8 mouse cellular contexts compared by ENCODE assay signal in the genomic region with DNA sequence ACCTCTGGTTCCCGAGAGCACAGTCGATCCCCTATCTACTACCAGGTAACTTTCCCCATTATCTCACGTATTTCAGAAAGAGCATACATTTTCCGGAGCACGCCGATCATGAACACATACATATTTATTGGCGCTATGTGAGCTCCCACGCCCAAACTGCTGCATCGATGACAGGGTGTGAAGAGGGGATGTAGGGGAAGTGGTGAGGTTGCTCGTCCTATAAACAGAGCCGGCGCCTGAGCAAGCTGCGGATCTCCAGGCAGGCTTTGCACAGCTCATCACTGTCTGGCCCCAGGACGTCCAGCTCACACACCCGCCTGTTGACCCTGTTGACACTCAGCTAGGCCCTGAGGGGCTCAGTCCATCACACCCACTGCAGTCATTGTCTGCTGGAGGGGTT. TPM values are rescaled to one million over a fixed set of nuclear protein-coding genes. Genes with fewer than 3 reads are reported as not detected.
A peak's percentile ranks its signal among the peaks of the same experiment; 100 is the strongest.
DNase-seq lines count a peak whose midpoint lies in the region; ATAC-seq and TF ChIP-seq lines count a peak whose summit lies in the region.

No protein-coding gene starts in this region.

- TF ChIP-seq POLR2A in spleen, adult 2 months (IDR thresholded peaks at IDR 0.05; ENCODE audit: low read depth, low read length): no peak

- H3K27ac ChIP-seq in spleen, adult 2 months (ENCODE audit: insufficient read depth, low read length): peak overlapping the region; percentile 73
- peak overlapping the region; percentile 77 for H3K27ac ChIP-seq in forebrain, embryonic 15.5 days (replicated peaks)
- peak overlapping the region; percentile 81 for H3K27ac ChIP-seq in liver, embryonic 13.5 days
- peak overlapping the region; percentile 88 for H3K27ac ChIP-seq in stomach, embryonic 15.5 days

- no peaks in the 10 kb centered on the region for H3K9me3 ChIP-seq in forebrain, embryonic 15.5 days
- H3K9me3 ChIP-seq in liver, embryonic 13.5 days (replicated peaks): no peaks in the 10 kb centered on the region
- no peaks in the 10 kb centered on the region for H3K9me3 ChIP-seq in stomach, embryonic 15.5 days

- H3K4me2 ChIP-seq in forebrain, embryonic 15.5 days (replicated peaks): peak overlapping the region; percentile 84
- H3K4me2 ChIP-seq in liver, embryonic 13.5 days: peak overlapping the region; percentile 84
- peak overlapping the region; percentile 84 for H3K4me2 ChIP-seq in stomach, embryonic 15.5 days

- TF ChIP-seq CTCF in spleen, adult 2 months (IDR thresholded peaks at IDR 0.05; ENCODE audit: extremely low read depth, insufficient read depth, insufficient read length, insufficient replicate concordance): no peak

- H3K9ac ChIP-seq in forebrain, embryonic 15.5 days (replicated peaks): peak overlapping the region; percentile 68
- H3K9ac ChIP-seq in liver, embryonic 13.5 days: peak overlapping the region; percentile 75
- H3K9ac ChIP-seq in stomach, embryonic 15.5 days: peak overlapping the region; percentile 54

- peak overlapping the region; percentile 62 for H3K4me3 ChIP-seq in spleen, adult 2 months (ENCODE audit: extremely low read depth, insufficient read depth, insufficient read length)
- H3K4me3 ChIP-seq in forebrain, embryonic 15.5 days: peak overlapping the region; percentile 55
- peak overlapping the region; percentile 68 for H3K4me3 ChIP-seq in liver, embryonic 13.5 days (replicated peaks)
- H3K4me3 ChIP-seq in stomach, embryonic 15.5 days (replicated peaks): peak overlapping the region; percentile 59

- no peaks in the 10 kb centered on the region for H3K4me1 ChIP-seq in spleen, adult 2 months (ENCODE audit: control insufficient read depth, insufficient read depth, insufficient read length)
- peaks cover 12% of the 10 kb centered on the region for H3K4me1 ChIP-seq in forebrain, embryonic 15.5 days
- peaks cover 54% of the 10 kb centered on the region for H3K4me1 ChIP-seq in liver, embryonic 13.5 days (replicated peaks)
- H3K4me1 ChIP-seq in stomach, embryonic 15.5 days: peaks cover 8% of the 10 kb centered on the region

- ATAC-seq in cerebellum, adult (ENCODE audit: insufficient number of reproducible peaks, low FRiP score, low TSS enrichment): no peak
- peak; percentile 29 for ATAC-seq in forebrain, embryonic 15.5 days (replicated peaks)
- ATAC-seq in liver, embryonic 13.5 days (ENCODE audit: low read depth): no peak
- peak; percentile 3; the same call in 1 of the 2 replicates for ATAC-seq in stomach, embryonic 15.5 days (ENCODE audit: insufficient read depth, low FRiP score, low read depth)

- H3K27me3 ChIP-seq in spleen, adult 2 months (ENCODE audit: control insufficient read depth, insufficient read depth, low read length): no peaks in the 10 kb centered on the region
- no peaks in the 10 kb centered on the region for H3K27me3 ChIP-seq in forebrain, embryonic 15.5 days
- H3K27me3 ChIP-seq in liver, embryonic 13.5 days: no peaks in the 10 kb centered on the region
- no peaks in the 10 kb centered on the region for H3K27me3 ChIP-seq in stomach, embryonic 15.5 days (replicated peaks)

- WGBS in spleen, adult 2 months: 1% methylated on average over 15 of the region's 15 CpGs
- WGBS in forebrain, embryonic 15.5 days: under 1% methylated on average over 15 of the region's 15 CpGs
- WGBS in liver, embryonic 13.5 days (ENCODE audit: insufficient replicate concordance): 0% methylated on average over 15 of the region's 15 CpGs
- WGBS in stomach, embryonic 15.5 days: under 1% methylated on average over 15 of the region's 15 CpGs

- DNase-seq in cerebellum, adult 8-10 months: peak; percentile 48
- DNase-seq in spleen, adult 2 months (ENCODE audit: low read depth in 1 of 2, low spot score in 2 of 2): no peak
- no peak for DNase-seq in spleen, postnatal 10 days (ENCODE audit: low spot score in 2 of 2)
- DNase-seq in liver, embryonic 13.5 days: no peak
- no peak for DNase-seq in yolk sac, embryonic 10.5 days (ENCODE audit: low spot score)

- peaks cover 1% of the 10 kb centered on the region; the same call in 1 of the 2 replicates for H3K36me3 ChIP-seq in spleen, adult 2 months (ENCODE audit: control insufficient read depth, insufficient read depth, low read length)
- H3K36me3 ChIP-seq in forebrain, embryonic 15.5 days: no peaks in the 10 kb centered on the region
- H3K36me3 ChIP-seq in liver, embryonic 13.5 days: peaks cover 12% of the 10 kb centered on the region
- no peaks in the 10 kb centered on the region for H3K36me3 ChIP-seq in stomach, embryonic 15.5 days

RNA-seq across cellular contexts. Expression of a gene that starts 13.2 kb away (rescaled TPM):
- 11.8 and 17.2 TPM in 2 replicates for polyA plus RNA-seq in spleen, adult 2 months (2012; rRNA removed)
- 21.0 and 21.5 TPM in 2 replicates for polyA plus RNA-seq in forebrain, embryonic 15.5 days (2015; fragmentation: Nextera tagmentation; extraction: Ambion mirVana)
- polyA plus RNA-seq in liver, embryonic 13.5 days (2015; fragmentation: Nextera tagmentation; extraction: Ambion mirVana): 5.5 and 6.5 TPM in 2 replicates
- polyA plus RNA-seq in stomach, embryonic 15.5 days (2015; fragmentation: Nextera tagmentation; extraction: Ambion mirVana): 16.1 and 18.8 TPM in 2 replicates

RNA-seq across cellular contexts. Expression of a gene that starts 48.4 kb away (rescaled TPM):
- 2.9 and 3.4 TPM in 2 replicates for polyA plus RNA-seq in spleen, adult 2 months (2012; rRNA removed)
- polyA plus RNA-seq in forebrain, embryonic 15.5 days (2015; fragmentation: Nextera tagmentation; extraction: Ambion mirVana): 26.9 and 30.2 TPM in 2 replicates
- polyA plus RNA-seq in liver, embryonic 13.5 days (2015; fragmentation: Nextera tagmentation; extraction: Ambion mirVana): 1.2 and 1.6 TPM in 2 replicates
- 10.3 and 12.7 TPM in 2 replicates for polyA plus RNA-seq in stomach, embryonic 15.5 days (2015; fragmentation: Nextera tagmentation; extraction: Ambion mirVana)

RNA-seq across cellular contexts. Expression of a gene that starts 49.8 kb away (rescaled TPM):
- polyA plus RNA-seq in spleen, adult 2 months (2012; rRNA removed): 0.06 TPM in 1 of 2 replicates, not detected in the other
- not detected in 2 replicates for polyA plus RNA-seq in forebrain, embryonic 15.5 days (2015; fragmentation: Nextera tagmentation; extraction: Ambion mirVana)
- not detected in 2 replicates for polyA plus RNA-seq in liver, embryonic 13.5 days (2015; fragmentation: Nextera tagmentation; extraction: Ambion mirVana)
- 0.12 and 0.18 TPM in 2 replicates for polyA plus RNA-seq in stomach, embryonic 15.5 days (2015; fragmentation: Nextera tagmentation; extraction: Ambion mirVana)

Comparison
In these comparisons a context has a peak if more than half of its experiments do, and no peak if none do; other contexts are left out.
1. ATAC-seq: peak in forebrain, embryonic 15.5 days (single experiment) and stomach, embryonic 15.5 days (single experiment); none in cerebellum, adult (single experiment) and liver, embryonic 13.5 days (single experiment).
2. Peak in every context shown above with its lines, with median percentiles within 50 percentile points of each other: H3K27ac ChIP-seq, H3K4me3 ChIP-seq, H3K4me2 ChIP-seq and H3K9ac ChIP-seq.